Mouse (Mus musculus) erythroblast, embryonic 14.5 days (primary cell): ENCODE measurements around the gene Plekha1.

ENCODE experiments used
- GATA1 ChIP-seq: IDR thresholded peaks from 2 replicates; pipeline ENCODE4 v1.6.1; 2012; ENCODE audit warnings: low read length, inconsistent platforms, mixed read lengths
- TAL1 ChIP-seq: IDR thresholded peaks from 3 replicates; pipeline ENCODE4 v1.6.1; 2012; ENCODE audit warnings: low read length, inconsistent platforms, mixed read lengths

GRCm38 (mm10) chr7:130860721-130861142, 4.8 kb upstream of the Plekha1 start:
- TF ChIP-seq GATA1 (no peak), TAL1 (no peak)
